Mouse (Mus musculus) spleen, adult 2 months (tissue): ENCODE results near the gene Rbm45.

Experiments
- CTCF ChIP-seq: fragments of 200-500 bp; IDR thresholded peaks from 2 replicates; pipeline ENCODE4 v1.5.1; 2011; ENCODE audit warnings: mild to moderate bottlenecking, inconsistent platforms; ENCODE audit not compliant: insufficient read depth, insufficient read length, insufficient replicate concordance; ENCODE audit errors: extremely low read depth
- POLR2A ChIP-seq: fragments of 200-500 bp; IDR thresholded peaks from 2 replicates; pipeline ENCODE4 v1.6.1; 2011; ENCODE audit warnings: low read depth, low read length, inconsistent platforms

DNA sequence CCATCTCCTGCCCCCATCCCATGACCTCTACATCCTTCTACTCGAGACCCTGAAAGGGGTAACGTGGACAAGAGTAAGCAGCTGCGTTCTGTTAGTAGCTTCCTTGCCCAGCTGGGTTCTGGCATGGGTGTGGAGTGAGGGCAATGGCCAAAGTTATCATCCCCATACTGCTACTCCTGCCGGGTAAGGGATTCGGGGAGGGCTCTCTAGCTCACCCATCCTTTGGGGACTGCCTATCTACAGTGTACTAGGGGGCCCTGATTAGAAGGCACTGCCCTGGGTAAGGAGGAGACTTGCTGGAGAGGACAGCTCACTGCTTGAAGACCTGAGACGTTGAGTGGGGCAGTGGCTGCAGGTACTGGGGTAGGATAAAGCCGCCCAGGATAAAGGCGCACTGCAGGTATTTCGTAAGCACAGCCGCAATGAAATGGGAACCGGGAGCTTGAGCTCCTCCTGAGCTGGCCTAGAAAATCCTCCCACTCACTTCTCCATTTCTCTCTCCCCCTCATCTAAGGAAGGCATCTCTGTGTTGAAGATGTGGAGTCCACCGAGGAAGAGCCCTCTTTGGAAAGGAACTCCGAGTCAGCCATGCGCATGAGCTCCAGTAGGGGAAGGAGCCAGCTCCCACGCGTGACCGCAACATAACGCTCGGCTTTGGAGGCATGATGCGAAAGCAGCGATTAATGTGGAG lies 46.5 kb upstream of the Rbm45 start:
- TF ChIP-seq CTCF (no peak), POLR2A (no peak)
